Mouse (Mus musculus): ENCODE measurements around the gene Vgll4.
A peak's percentile ranks its signal among the peaks of the same experiment; 100 is the strongest.

The Vgll4 gene

GRCm38 (mm10) chr6:114918994-114919393 lies 50.8 kb downstream of the Vgll4 start:
- no peak for DNase-seq (ENCODE audit: low read depth, low spot score)

- no peak for DNase-seq (ENCODE audit: low read depth, low spot score)
These were observed 51.8 kb downstream of the Vgll4 start for GRCm38 (mm10) chr6:114917770-114918635.

GRCm38 (mm10) chr6:114917129-114917528 lies 52.7 kb downstream of the Vgll4 start:
- no peak for DNase-seq (ENCODE audit: low read depth, low spot score)

- DNase-seq (ENCODE audit: low read depth, low spot score), result no peak
These were observed 53.1 kb downstream of the Vgll4 start for GRCm38 (mm10) chr6:114916715-114916992.

- DNase-seq (ENCODE audit: low read depth, low spot score), result no peak
These were observed 53.7 kb downstream of the Vgll4 start for GRCm38 (mm10) chr6:114915915-114916714.

GRCm38 (mm10) chr6:114914041-114914716 lies 55.6 kb downstream of the Vgll4 start:
- no peak for DNase-seq (ENCODE audit: low read depth, low spot score)

- no peak for DNase-seq (ENCODE audit: low read depth, low spot score)
These were observed 56.7 kb downstream of the Vgll4 start for GRCm38 (mm10) chr6:114913142-114913541.

GRCm38 (mm10) chr6:114911540-114911939 lies 58.3 kb downstream of the Vgll4 start:
- DNase-seq (ENCODE audit: low read depth, low spot score), result no peak

- DNase-seq (ENCODE audit: low read depth, low spot score), result no peak
These were observed 60.0 kb downstream of the Vgll4 start for GRCm38 (mm10) chr6:114909801-114910200.

GRCm38 (mm10) chr6:114907459-114907858 lies 62.3 kb downstream of the Vgll4 start:
- no peak for DNase-seq (ENCODE audit: low read depth, low spot score)

GRCm38 (mm10) chr6:114906209-114906608 lies 63.6 kb downstream of the Vgll4 start:
- no peak for DNase-seq (ENCODE audit: low read depth, low spot score)

GRCm38 (mm10) chr6:114905253-114906028 lies 64.4 kb downstream of the Vgll4 start:
- DNase-seq (ENCODE audit: low read depth, low spot score), result no peak

GRCm38 (mm10) chr6:114904818-114905217 lies 65.0 kb downstream of the Vgll4 start:
- no peak for DNase-seq (ENCODE audit: low read depth, low spot score)

GRCm38 (mm10) chr6:114904233-114904632 lies 65.6 kb downstream of the Vgll4 start:
- no peak for DNase-seq (ENCODE audit: low read depth, low spot score)

GRCm38 (mm10) chr6:114901921-114902320 lies 67.9 kb downstream of the Vgll4 start:
- no peak for DNase-seq (ENCODE audit: low read depth, low spot score)

GRCm38 (mm10) chr6:114901321-114901824 lies 68.4 kb downstream of the Vgll4 start:
- peak; percentile 36 for DNase-seq (ENCODE audit: low read depth, low spot score)

- DNase-seq (ENCODE audit: low read depth, low spot score), result no peak
These were observed 69.6 kb downstream of the Vgll4 start for GRCm38 (mm10) chr6:114900194-114900593.

GRCm38 (mm10) chr6:114899652-114900051 lies 70.1 kb downstream of the Vgll4 start:
- no peak for DNase-seq (ENCODE audit: low read depth, low spot score)

GRCm38 (mm10) chr6:114898949-114899348 lies 70.8 kb downstream of the Vgll4 start:
- DNase-seq (ENCODE audit: low read depth, low spot score), result no peak

- DNase-seq (ENCODE audit: low read depth, low spot score), result no peak
These were observed 73.5 kb downstream of the Vgll4 start for GRCm38 (mm10) chr6:114896281-114896680.

GRCm38 (mm10) chr6:114895191-114895590 lies 74.6 kb downstream of the Vgll4 start:
- no peak for DNase-seq (ENCODE audit: low read depth, low spot score)
